Mouse (Mus musculus): ENCODE results near the gene Pla2g5.

GRCm38 (mm10) chr4:138819101-138819500 lies 44.2 kb downstream of the Pla2g5 start:
- no peak for TF ChIP-seq GATA1 (IDR thresholded peaks at IDR 0.05; ENCODE audit: low read length)
- no peak for TF ChIP-seq TAL1 (IDR thresholded peaks at IDR 0.05; ENCODE audit: low read length)
